Mouse (Mus musculus) ES-Bruce4 (cell line): ENCODE measurements around the gene Gm28044.

Source experiments
- CTCF ChIP-seq: IDR thresholded peaks from one replicate; pipeline ENCODE4 v1.8.1; 2011; ENCODE audit warnings: low read depth, low read length
- EP300 ChIP-seq: IDR thresholded peaks from 2 replicates; pipeline ENCODE4 v1.6.1; 2011; ENCODE audit warnings: low read depth, low read length; ENCODE audit not compliant: insufficient read depth
- POLR2A ChIP-seq: IDR thresholded peaks from one replicate; pipeline ENCODE4 v1.8.1; 2011; ENCODE audit warnings: low read length; ENCODE audit not compliant: insufficient read depth

GRCm38 (mm10) chr13:67332877-67333276 is 27.5 kb downstream of the Gm28044 start:
- no peak for TF ChIP-seq CTCF
- TF ChIP-seq POLR2A: no peak
- TF ChIP-seq EP300: no peak
